Mouse (Mus musculus): ENCODE data around the gene Med18.

- TF ChIP-seq CTCF (IDR thresholded peaks at IDR 0.05; ENCODE audit: low read depth, low read length) (no peak), POLR2A (IDR thresholded peaks at IDR 0.05; ENCODE audit: borderline replicate concordance, low read depth, low read length) (no peak)
These were observed 513 bp upstream of the Med18 start for GRCm38 (mm10) chr4:132464255-132464613.
